Mouse (Mus musculus): ENCODE results near the gene Olfr412. TPM values are rescaled to one million over a fixed set of nuclear protein-coding genes. Genes with fewer than 3 reads are reported as not detected.
A peak's percentile ranks its signal among the peaks of the same experiment; 100 is the strongest.

Olfr412 gene
- total and polyA plus RNA-seq, 2 experiments from 2014 or later, result not detected

DNA sequence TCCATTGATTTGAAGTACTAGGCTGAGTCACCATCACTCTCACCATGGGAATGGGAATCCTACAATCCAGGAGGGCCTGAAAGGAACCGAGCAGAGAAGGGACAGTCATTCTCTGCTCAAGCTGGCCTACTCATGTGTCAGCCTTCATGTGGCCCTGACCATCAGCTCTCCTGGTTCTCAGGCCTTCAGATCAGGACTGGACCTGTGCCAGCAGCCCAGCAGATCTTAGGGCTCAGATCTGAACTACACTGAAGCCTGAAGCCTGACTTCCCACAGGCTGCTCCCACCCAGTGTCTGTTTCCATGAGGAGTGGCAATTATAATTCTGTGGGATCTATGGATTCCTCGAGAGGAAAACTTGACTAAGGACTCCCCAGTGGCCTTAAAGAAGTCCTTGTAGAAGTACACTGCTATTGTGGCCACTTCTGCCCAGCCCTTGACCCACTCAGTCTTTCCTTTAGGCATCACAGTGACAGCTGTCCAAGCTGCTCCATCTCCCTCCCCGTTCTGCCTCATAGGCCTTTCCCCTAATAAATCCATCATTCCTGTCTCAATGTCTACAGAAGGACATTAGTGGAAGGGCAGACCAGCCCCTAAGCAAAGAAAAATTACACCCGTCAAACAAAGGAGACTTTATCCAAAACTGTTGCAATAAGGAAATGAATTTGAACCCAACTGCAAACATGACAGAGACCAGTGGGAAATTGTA lies 17.5 kb downstream of the Olfr412 start:
- H3K4me3 ChIP-seq (ENCODE audit: low read length), result no peak overlapping the region
- 56% methylated on average over 4 of the region's 4 CpGs for WGBS
- ATAC-seq (no peak), DNase-seq (ENCODE audit: low spot score) (no peak)
- H3K27me3 ChIP-seq (ENCODE audit: insufficient read depth, low read length), result no peaks in the 10 kb centered on the region
- H3K36me3 ChIP-seq (ENCODE audit: insufficient read depth, low read length), result no peaks in the 10 kb centered on the region
- no peaks in the 10 kb centered on the region for H3K4me1 ChIP-seq (ENCODE audit: insufficient read depth, low read length)
- H3K9ac ChIP-seq (replicated peaks; ENCODE audit: low read length), result no peak overlapping the region
- H3K27ac ChIP-seq, result no peak overlapping the region
- H3K9me3 ChIP-seq (ENCODE audit: low read length), result no peaks in the 10 kb centered on the region
- no peak overlapping the region for H3K4me2 ChIP-seq (ENCODE audit: low read depth, low read length)
- no peak for TF ChIP-seq CTCF (IDR thresholded peaks at IDR 0.05; ENCODE audit: low read depth)

DNA sequence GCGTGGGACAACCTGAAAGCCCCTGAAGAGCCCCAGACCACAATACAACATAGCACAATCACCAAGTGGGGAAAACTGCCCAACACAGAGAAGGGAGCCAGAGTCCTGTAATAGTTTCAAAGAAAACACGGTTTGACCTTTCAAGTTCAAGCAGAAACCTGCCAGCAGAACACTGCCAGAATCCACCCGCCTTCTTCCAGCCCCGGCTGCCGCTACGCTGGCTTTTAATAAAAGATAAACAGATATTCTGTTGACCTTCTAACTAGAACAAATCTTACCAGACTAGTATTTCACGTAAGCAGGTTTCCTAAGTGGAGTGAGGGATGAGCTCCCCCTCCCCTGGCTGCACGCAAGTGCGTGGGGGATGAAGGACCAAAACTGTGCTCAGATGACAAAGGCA lies 23.8 kb downstream of the Olfr412 start:
- ATAC-seq (no peak), DNase-seq (ENCODE audit: low spot score) (peak; percentile 12)
- 77% methylated on average over 9 of the region's 9 CpGs for WGBS
- no peak overlapping the region for H3K27ac ChIP-seq
- no peaks in the 10 kb centered on the region for H3K4me1 ChIP-seq (ENCODE audit: insufficient read depth, low read length)
- H3K4me2 ChIP-seq (ENCODE audit: low read depth, low read length), result no peak overlapping the region
- TF ChIP-seq CTCF (IDR thresholded peaks at IDR 0.05; ENCODE audit: low read depth), result no peak
- H3K4me3 ChIP-seq (ENCODE audit: low read length), result no peak overlapping the region
- H3K27me3 ChIP-seq (ENCODE audit: insufficient read depth, low read length), result no peaks in the 10 kb centered on the region
- no peaks in the 10 kb centered on the region for H3K36me3 ChIP-seq (ENCODE audit: insufficient read depth, low read length)
- no peaks in the 10 kb centered on the region for H3K9me3 ChIP-seq (ENCODE audit: low read length)
- no peak overlapping the region for H3K9ac ChIP-seq (replicated peaks; ENCODE audit: low read length)

DNA sequence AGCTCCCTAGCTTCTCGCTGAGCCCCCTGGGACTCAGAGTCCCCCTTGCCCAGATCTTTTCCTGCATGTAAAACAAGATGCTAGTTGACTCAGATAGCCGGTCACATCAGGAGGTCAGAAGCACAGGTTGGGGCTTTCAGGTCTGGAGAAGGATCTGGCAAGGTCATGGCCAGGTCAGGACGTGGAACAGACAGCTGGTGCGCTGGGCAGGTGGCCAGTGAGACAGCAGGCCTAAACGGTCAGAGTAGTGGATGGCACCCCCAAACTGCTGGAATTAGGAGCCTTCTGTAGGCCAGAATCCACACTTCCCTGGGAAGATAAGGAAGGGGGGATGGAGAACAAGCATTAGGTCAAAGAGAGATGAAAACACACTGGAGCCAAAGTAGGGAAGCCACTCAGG lies 25.3 kb downstream of the Olfr412 start:
- no peak overlapping the region for H3K4me3 ChIP-seq (ENCODE audit: low read length)
- ATAC-seq (no peak), DNase-seq (ENCODE audit: low spot score) (no peak)
- no peak overlapping the region for H3K9ac ChIP-seq (replicated peaks; ENCODE audit: low read length)
- H3K27ac ChIP-seq, result no peak overlapping the region
- TF ChIP-seq CTCF (IDR thresholded peaks at IDR 0.05; ENCODE audit: low read depth), result no peak
- WGBS, result 63% methylated on average over 5 of the region's 5 CpGs
- H3K4me2 ChIP-seq (ENCODE audit: low read depth, low read length), result no peak overlapping the region
- no peaks in the 10 kb centered on the region for H3K27me3 ChIP-seq (ENCODE audit: insufficient read depth, low read length)
- H3K4me1 ChIP-seq (ENCODE audit: insufficient read depth, low read length), result no peaks in the 10 kb centered on the region
- H3K36me3 ChIP-seq (ENCODE audit: insufficient read depth, low read length), result no peaks in the 10 kb centered on the region
- H3K9me3 ChIP-seq (ENCODE audit: low read length), result no peaks in the 10 kb centered on the region

DNA sequence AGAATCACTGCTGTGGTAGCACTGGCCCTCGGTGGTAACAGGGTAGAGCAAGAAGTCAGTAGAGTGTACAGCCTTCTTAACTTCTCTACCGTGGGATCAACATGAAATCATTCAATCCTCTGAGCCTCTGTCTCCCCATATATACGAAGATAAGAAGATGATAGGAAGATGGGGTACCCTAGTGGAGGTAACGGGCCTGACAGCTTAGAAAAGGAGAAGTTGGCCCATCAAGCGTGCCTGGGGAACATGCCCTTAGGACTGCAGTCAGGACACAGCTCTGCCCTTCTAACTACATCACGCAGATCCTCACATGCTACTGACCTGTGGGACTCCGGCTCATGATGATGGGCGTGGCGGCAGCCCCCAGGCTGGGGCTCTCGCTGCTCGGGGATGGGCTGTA lies 30.0 kb downstream of the Olfr412 start:
- H3K27me3 ChIP-seq (ENCODE audit: insufficient read depth, low read length), result no peaks in the 10 kb centered on the region
- WGBS, result 93% methylated on average over 11 of the region's 11 CpGs
- H3K9me3 ChIP-seq (ENCODE audit: low read length), result no peaks in the 10 kb centered on the region
- no peak overlapping the region for H3K4me3 ChIP-seq (ENCODE audit: low read length)
- no peak for TF ChIP-seq CTCF (IDR thresholded peaks at IDR 0.05; ENCODE audit: low read depth)
- DNase-seq (ENCODE audit: low spot score), result no peak
- no peak overlapping the region for H3K9ac ChIP-seq (replicated peaks; ENCODE audit: low read length)
- H3K4me2 ChIP-seq (ENCODE audit: low read depth, low read length), result no peak overlapping the region
- H3K27ac ChIP-seq, result no peak overlapping the region
- ATAC-seq, result no peak
- no peaks in the 10 kb centered on the region for H3K4me1 ChIP-seq (ENCODE audit: insufficient read depth, low read length)
- no peaks in the 10 kb centered on the region for H3K36me3 ChIP-seq (ENCODE audit: insufficient read depth, low read length)

DNA sequence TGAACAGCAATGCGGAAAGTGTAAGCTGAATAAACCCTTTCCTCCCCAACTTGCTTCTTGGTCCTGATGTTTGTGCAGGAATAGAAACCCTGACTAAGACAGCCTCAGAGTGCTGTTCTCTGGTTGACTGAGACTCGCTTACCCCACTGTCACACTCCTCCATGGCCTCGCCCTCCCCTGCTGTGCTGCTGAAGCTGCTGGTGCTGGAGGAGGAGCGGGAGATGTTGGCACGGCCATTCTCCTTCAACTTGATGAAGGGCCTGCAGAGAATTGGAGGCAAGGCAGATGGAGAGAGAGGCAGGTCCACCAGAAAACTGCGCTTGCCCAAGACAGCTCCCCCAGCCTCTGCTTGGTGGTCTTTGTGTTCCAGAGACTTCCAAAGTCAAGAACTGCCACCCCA lies 31.0 kb downstream of the Olfr412 start:
- Histone ChIP-seq H3K4me3 (ENCODE audit: low read length) (no peak overlapping the region), H3K9ac (replicated peaks; ENCODE audit: low read length) (no peak overlapping the region), H3K27ac (no peak overlapping the region), H3K4me2 (ENCODE audit: low read depth, low read length) (no peak overlapping the region), H3K27me3 (ENCODE audit: insufficient read depth, low read length) (no peaks in the 10 kb centered on the region), H3K4me1 (ENCODE audit: insufficient read depth, low read length) (no peaks in the 10 kb centered on the region), H3K9me3 (ENCODE audit: low read length) (no peaks in the 10 kb centered on the region), H3K36me3 (ENCODE audit: insufficient read depth, low read length) (peaks cover 5% of the 10 kb centered on the region; the same call in 1 of the 2 replicates)
- no peak for DNase-seq (ENCODE audit: low spot score)
- TF ChIP-seq CTCF (IDR thresholded peaks at IDR 0.05; ENCODE audit: low read depth), result no peak
- WGBS, result 57% methylated on average over 6 of the region's 6 CpGs
- ATAC-seq, result no peak

DNA sequence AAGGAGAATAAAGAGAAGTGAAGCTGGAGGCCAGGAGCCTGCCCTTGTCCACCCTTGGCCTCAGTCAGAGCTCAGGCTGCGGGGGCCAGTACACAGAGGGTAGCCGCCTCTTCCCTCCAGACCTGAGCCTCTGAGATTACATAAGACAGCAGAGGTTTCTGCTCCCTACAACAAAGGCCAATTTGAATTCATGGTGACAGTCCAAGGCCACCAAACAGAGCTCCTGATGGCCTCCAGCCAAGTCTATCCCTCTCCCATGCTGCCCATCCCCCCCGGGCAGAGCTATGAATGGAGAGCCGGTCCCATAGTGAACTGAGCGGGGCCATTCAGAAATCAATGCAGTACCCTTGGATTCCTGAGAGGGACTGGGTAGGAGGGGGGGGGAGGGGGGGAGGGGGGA lies 31.6 kb downstream of the Olfr412 start:
- H3K27ac ChIP-seq, result no peak overlapping the region
- 43% methylated on average over 5 of the region's 5 CpGs for WGBS
- peak; percentile 62 for DNase-seq (ENCODE audit: low spot score)
- no peak overlapping the region for H3K4me2 ChIP-seq (ENCODE audit: low read depth, low read length)
- H3K9ac ChIP-seq (replicated peaks; ENCODE audit: low read length), result no peak overlapping the region
- H3K36me3 ChIP-seq (ENCODE audit: insufficient read depth, low read length), result peaks cover 5% of the 10 kb centered on the region; the same call in 1 of the 2 replicates
- H3K4me1 ChIP-seq (ENCODE audit: insufficient read depth, low read length), result no peaks in the 10 kb centered on the region
- H3K4me3 ChIP-seq (ENCODE audit: low read length), result no peak overlapping the region
- peak; percentile 62 for ATAC-seq
- no peaks in the 10 kb centered on the region for H3K9me3 ChIP-seq (ENCODE audit: low read length)
- no peak for TF ChIP-seq CTCF (IDR thresholded peaks at IDR 0.05; ENCODE audit: low read depth)
- H3K27me3 ChIP-seq (ENCODE audit: insufficient read depth, low read length), result no peaks in the 10 kb centered on the region

DNA sequence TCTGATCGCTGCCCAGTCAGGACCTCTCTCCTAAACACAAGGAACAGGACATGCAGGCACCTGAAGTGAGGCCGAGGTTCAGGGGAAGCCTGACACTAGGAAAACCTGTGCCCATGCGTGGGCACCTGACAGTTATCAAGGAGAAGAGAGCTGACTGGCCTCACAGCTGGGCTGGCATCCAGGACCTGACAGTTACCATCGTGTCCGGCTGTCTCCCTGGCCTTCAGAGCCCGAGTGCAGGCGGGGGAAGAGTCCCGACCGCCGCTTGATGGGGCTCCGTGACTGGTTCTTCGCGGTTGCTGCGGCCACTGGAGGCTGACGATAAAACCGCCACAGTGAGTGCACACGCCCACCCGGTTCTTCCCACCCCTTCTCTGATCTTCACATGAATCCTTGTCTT lies 33.7 kb downstream of the Olfr412 start:
- TF ChIP-seq CTCF (IDR thresholded peaks at IDR 0.05; ENCODE audit: low read depth), result no peak
- DNase-seq (ENCODE audit: low spot score), result no peak
- Histone ChIP-seq H3K27me3 (ENCODE audit: insufficient read depth, low read length) (no peaks in the 10 kb centered on the region), H3K9ac (replicated peaks; ENCODE audit: low read length) (no peak overlapping the region), H3K4me2 (ENCODE audit: low read depth, low read length) (no peak overlapping the region), H3K9me3 (ENCODE audit: low read length) (no peaks in the 10 kb centered on the region), H3K4me3 (ENCODE audit: low read length) (no peak overlapping the region), H3K4me1 (ENCODE audit: insufficient read depth, low read length) (no peaks in the 10 kb centered on the region), H3K36me3 (ENCODE audit: insufficient read depth, low read length) (peaks cover 5% of the 10 kb centered on the region; the same call in 1 of the 2 replicates), H3K27ac (no peak overlapping the region)
- no peak for ATAC-seq
- 84% methylated on average over 18 of the region's 18 CpGs for WGBS
